Mouse (Mus musculus) CH12.LX (cell line): ENCODE measurements around the gene Zfr2.

Experiments
- CHD1 ChIP-seq: IDR thresholded peaks from 2 replicates; pipeline ENCODE4 v1.6.1; 2012; ENCODE audit warnings: low read depth, low read length, improper control_type of control experiment, inconsistent platforms
- CTCF ChIP-seq, 2 experiments: IDR thresholded peaks in 1 of 2; conservative IDR thresholded peaks in 1 of 2; 2 replicates each; pipeline ENCODE4 v1.5.1; 2011 to 2012; ENCODE audit warnings: low read depth in 2 of 2, low read length in 2 of 2, improper control_type of control experiment in 1 of 2, inconsistent platforms in 1 of 2, mild to moderate bottlenecking in 1 of 2, moderate library complexity in 1 of 2
- EP300 ChIP-seq: IDR thresholded peaks from 2 replicates; pipeline ENCODE4 v1.6.1; 2011; ENCODE audit warnings: low read length, improper control_type of control experiment
- HCFC1 ChIP-seq: IDR thresholded peaks from 2 replicates; pipeline ENCODE4 v1.6.1; 2012; ENCODE audit warnings: low read depth, mild to moderate bottlenecking, inconsistent platforms, low read length, improper control_type of control experiment
- POLR2AphosphoS2 ChIP-seq: IDR thresholded peaks from 2 replicates; pipeline ENCODE4 v1.6.1; 2011; ENCODE audit warnings: low read depth, low read length, improper control_type of control experiment
- RCOR1 ChIP-seq: conservative IDR thresholded peaks from 2 replicates; pipeline ENCODE4 v1.6.1; 2012; ENCODE audit warnings: low read depth, mild to moderate bottlenecking, inconsistent platforms, low read length, improper control_type of control experiment
- ZKSCAN1 ChIP-seq: IDR thresholded peaks from 2 replicates; pipeline ENCODE4 v1.6.1; 2012; ENCODE audit warnings: low read depth, inconsistent platforms, low read length, improper control_type of control experiment, borderline replicate concordance

DNA sequence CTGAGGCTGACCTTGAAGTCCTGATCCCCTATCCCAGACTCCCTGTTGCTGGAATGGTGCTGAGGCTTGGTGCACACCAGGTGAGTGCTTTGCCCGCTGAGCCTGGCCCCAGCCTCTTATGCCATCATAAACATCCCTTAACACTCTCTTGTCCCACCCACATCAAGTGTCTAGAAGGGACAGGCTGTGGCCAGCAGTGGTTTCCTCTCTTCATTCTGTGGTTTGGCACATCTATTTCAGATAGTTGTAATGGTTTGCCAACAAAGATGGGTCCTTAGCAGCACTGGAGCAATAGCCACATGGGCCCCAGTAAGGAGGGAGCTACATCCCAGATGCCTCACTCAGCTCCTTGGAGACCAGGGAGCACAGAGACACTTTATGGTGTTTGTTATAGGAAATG lies 21.9 kb downstream of the Zfr2 start:
- TF ChIP-seq CTCF (conservative IDR thresholded peaks at IDR 0.05 in 1 of 2, IDR thresholded peaks at IDR 0.05 in 1 of 2; ENCODE audit: low read depth in 2 of 2, low read length in 2 of 2), result no peak
- TF ChIP-seq ZKSCAN1, result no peak
- no peak for TF ChIP-seq CHD1
- no peak for TF ChIP-seq POLR2AphosphoS2
- TF ChIP-seq EP300, result no peak
- TF ChIP-seq HCFC1, result no peak
- no peak for TF ChIP-seq RCOR1
